Mouse (Mus musculus) induced T-regulatory cell, adult 2 months (primary cell): ENCODE results near the gene Manea.
"Not testable (repeated sequence)": the region's sequence is repeated elsewhere in the genome, so short reads cannot be mapped to it uniquely, and the experiment has no call there.

ENCODE experiments used
- DNase-seq: peaks from one replicate; pipeline ENCODE4 v3.0.0-alpha.2; 2012; ENCODE audit warnings: low read depth

Gene Manea

GRCm38 (mm10) chr4:26346443-26347106 is at the start of gene Manea:
Gene Manea, minus strand, starts transcription at chr4:26346891.
- peak; percentile 95 for DNase-seq

DNA sequence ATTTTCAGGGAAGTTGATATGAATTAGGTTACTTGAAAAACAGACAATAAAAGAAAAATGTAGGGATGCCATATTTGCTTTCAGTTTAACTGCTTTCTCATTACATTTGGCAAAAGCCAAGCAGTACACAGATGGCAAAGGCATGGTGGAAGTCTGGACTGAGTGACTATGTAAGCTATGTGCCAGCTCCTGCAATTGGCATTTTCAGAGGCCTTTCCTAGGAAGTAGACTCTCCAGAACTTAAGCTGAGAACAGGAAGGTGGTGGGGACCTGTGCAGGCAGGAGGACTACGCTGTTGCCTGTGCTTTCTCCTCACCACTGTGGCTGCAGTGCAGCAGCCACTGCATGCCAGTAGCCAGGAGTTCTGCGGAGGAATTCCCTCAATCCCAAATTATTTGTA is 7.9 kb upstream of the Manea start:
- no peak for DNase-seq

GRCm38 (mm10) chr4:26353643-26354231 is 7.0 kb upstream of the Manea start:
- DNase-seq, result no peak

DNA sequence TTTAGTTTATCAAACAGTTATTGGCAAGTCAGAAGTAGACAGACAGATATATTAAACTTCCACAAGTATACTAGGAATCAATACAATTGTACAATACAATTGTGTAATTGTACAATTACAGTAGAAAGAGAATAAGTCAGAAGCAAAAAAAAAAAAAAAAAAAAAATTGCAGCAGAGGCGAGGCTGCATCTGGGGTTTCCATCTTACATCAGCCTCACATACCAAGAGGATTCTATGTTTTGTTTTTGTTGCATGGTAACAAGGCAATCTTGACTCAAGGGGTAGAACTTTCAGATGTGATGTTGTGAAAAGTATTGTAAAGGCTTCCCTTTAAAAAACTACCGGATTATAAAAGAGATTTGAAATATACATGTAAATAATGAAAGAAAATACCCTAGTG is 548 bp upstream of the Manea start:
- peak; percentile 47 for DNase-seq

- no peak for DNase-seq
Measured at GRCm38 (mm10) chr4:26345741-26346442, 799 bp downstream of the Manea start.

GRCm38 (mm10) chr4:26345080-26345479 is 1.6 kb downstream of the Manea start:
- peak; percentile 21 for DNase-seq

DNA sequence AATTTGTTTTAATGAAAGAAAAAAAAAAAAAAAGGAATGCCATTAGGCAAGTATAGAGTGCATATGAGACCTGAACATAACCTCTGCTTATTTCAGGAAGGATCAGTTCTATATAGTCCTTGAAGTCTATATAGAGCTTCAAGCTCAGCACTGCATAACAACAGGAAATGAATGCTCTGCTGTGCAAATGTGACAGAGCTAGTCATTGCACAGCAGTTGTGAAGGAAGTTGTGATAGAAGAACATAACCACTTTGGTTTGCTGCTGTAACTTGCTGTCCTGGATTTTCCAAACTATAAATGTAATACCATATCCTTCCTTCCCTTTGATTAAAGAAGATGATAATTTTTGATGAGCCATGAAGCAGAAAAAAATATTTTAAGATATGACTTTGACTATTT is 4.3 kb downstream of the Manea start:
- no peak for DNase-seq

- no peak for DNase-seq
Measured at GRCm38 (mm10) chr4:26338604-26339003, 8.1 kb downstream of the Manea start.

- DNase-seq, result no peak
Measured at GRCm38 (mm10) chr4:26336563-26336962, 10.1 kb downstream of the Manea start.

- not testable (repeated sequence) for DNase-seq
Measured at GRCm38 (mm10) chr4:26304731-26305130, 42.0 kb downstream of the Manea start.

- DNase-seq, result no peak
Measured at GRCm38 (mm10) chr4:26277112-26277716, 69.5 kb downstream of the Manea start.

- DNase-seq, result no peak
Measured at GRCm38 (mm10) chr4:26276264-26276663, 70.4 kb downstream of the Manea start.

DNA sequence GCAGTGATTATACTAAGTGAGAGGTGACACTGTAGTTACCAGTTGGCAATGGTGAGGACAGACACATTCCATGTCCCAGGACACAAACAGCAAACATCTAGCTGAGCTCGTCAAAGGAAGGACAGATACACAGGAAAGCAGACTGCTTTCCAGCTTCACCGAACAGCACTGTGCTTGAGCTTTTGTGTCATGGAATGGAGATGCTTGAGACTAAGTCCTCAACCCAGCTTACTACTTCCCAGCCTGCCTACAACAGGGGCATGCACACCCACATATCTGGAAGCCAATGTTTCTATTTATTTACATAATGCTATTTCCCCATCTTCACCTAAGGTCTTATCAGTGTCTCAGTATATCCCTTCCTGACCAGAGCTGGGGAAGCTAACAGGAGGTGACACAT is 70.9 kb downstream of the Manea start:
- DNase-seq, result no peak
